Mouse (Mus musculus) thymus, postnatal 25 days (tissue): ENCODE measurements around the gene Ago3.

Source experiments
- DNase-seq: peaks from one replicate; pipeline ENCODE4 v3.0.0; 2022

Ago3 gene

DNA sequence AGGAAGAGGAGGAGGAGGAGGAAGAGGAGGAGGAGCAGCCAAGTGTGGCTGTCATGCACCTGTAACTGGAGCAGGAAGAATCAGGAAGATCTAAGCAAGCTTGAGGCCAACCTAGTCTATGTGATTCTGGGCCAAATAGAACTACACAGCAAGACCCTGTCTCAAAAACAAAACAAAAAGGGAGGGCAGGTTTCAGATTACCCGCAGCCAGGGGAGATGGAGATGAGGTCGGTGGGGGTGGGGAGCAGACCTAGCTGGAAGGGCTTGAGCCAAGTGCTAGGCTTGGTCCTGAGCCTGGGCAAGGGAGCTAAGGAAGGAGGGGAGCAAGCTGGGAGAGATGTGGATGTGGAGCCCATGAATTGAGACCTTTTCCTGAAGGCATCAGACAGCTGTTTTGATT, 122.5 kb downstream of the Ago3 start:
- DNase-seq, result no peak

DNA sequence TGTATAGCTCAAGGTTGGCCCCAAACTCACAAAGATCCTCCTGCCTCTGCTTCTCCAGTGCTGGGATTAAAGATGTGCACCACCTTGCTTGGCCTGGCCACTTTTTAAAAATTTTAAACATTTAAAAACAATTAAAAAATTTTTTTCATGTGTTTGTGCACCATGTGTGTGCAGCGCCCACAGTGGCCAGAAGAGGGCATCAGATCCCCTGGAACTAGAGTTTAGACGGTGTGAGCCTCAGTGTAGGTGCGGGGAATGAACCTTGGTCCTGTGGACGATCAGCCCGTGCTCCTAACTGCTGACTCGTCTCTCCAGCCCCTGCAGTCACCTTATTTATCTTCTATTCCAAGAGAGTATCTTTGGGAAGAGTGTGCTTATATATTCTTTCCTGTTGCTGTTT, 123.3 kb downstream of the Ago3 start:
- DNase-seq, result no peak

DNA sequence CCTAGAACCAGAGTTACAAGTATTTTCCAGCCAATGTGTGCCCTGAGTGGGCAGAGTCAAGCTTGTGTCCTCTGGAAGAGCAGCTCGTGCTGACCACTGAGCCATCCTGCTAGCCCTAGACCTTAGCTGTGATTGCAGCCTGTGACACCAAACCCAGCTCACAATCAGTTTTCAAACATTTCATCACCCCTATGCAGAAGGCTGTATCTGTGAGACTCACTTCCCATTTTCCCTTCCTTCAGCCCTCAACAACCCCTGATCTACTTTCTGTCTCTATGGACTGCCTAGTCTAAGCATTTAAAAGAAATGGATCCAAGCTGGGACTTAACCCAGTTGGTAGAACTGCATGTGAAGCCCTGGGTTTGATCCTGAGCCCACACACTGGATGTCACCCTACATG, 123.9 kb downstream of the Ago3 start:
- DNase-seq, result no peak

DNA sequence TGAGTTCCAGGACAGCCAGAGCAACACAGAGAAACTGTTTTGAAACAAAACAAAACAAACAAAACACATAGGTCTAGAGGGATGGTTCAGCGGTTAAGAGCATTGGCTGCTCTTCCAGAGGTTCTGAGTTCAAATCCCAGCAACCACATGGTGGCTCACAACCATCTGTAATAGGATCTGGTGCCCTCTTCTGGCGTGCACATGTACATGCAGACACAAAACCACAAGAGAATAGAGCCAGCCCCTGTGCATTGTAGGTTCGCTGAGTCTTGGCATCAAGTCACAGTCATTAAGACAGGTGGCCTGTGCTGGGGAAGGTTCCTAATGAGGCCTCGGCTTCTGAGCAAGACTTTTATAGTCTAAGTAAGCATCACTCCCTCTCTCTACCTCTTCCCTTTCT, 125.5 kb downstream of the Ago3 start:
- DNase-seq, result no peak

DNA sequence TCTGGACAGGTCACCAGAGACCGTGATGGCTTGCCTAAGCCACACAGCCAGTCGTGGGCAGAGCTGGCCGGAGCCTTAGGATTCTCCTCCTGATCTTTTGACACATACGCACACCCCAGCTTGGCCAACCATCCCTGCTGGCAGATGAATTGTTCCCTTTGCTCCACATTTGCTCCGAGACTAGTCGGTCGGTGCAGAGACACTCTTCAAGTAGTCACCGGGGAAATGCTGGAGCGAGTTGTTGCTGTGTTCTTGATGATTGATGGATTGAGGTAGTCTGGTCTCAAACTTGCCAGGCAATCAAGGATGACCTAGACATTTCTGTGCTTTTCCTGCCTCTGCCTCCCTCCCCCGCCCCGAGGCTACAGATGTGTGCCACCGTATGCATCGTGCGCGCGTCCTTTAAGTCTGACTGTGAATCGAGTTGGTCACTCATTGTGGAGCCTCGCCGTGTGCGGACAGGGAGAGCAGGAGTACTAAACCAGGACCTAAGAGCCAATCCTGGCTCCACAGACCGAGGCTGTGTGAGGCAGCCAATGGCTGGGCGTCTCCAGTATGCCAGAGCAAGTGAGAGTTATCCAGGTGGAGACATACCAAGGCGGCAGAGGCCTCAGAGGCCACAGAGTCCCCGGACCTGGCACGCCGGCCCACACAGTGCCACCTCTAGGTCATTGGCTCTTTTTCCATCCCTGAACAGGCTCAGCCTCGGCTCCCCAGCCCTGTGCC, 127.6 kb downstream of the Ago3 start:
- no peak for DNase-seq

DNA sequence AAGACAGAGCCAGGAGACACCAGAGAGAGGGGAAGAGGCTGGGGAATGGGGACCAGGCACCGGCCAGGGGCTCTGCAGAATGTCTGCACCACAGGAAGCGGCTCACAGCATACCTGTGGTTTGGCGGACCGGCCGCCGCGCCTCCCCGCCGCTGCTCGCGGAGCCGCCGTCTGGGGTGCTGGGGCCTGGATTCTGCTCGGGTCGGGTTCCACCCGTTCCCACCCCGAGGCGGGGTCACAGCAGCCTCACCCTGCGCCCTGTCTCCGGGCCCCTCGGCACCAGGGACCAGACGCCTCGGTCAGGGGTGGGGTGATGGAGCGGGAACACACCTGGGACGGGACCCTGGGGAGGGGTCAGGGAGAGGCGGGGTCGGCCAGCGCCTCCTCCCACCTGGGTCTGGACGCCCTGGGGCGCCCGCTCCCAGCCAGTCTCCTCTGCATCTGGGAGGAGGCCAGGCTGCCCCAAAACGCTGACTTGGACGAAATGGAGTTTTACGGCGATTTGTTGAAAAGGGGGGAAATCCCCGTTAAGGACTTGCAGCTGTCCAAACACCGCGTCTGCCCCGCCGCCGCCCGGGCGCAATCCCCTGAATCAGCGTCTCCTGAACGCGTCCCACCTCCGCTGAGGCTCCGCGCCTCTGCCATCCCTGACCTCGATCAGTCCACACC, 128.3 kb downstream of the Ago3 start:
- DNase-seq, result no peak

DNA sequence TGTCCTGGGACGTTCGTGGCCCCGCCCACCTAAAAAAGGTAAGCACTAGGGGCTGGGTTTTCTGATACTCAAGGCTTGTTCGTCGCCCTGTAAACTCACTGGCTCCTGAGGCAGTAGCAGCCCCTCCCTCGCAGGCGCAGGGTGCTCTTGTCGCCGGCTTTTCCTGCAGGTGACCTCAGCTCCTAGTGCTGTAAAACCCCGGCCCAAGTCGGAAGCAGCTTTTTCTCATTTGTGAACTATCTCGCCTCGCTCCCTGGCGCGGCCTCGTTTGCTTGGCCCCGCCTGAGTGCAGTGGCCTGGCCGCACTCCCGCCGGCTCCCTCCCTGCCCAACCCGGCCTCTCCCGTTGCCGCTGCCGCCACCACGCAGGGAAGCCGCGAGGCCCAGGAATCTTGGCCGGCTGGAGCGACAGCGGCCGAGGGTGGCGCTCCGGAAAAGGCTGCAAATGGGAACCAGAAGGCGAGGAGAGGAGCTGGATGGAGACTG, 132.7 kb downstream of the Ago3 start:
- DNase-seq, result peak; percentile 8

DNA sequence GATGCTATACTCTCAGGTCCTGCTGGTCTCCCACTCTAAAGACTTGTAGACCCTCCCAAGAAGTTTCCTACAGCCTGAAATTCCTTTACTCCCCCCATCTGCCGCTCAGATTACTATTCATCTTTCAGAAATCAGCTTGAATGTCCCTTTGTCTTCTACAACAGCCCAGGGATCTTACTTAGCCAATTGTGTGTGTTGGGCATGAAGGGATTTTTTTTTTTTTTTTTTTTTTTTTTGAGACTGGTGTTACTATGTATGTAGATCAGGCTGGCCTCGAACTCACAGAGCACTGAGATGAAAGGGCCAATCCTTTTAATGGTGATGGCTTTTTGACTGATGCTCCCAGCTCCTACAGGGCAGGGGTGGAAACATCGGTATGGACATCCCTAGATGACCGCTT, 133.4 kb downstream of the Ago3 start:
- no peak for DNase-seq

DNA sequence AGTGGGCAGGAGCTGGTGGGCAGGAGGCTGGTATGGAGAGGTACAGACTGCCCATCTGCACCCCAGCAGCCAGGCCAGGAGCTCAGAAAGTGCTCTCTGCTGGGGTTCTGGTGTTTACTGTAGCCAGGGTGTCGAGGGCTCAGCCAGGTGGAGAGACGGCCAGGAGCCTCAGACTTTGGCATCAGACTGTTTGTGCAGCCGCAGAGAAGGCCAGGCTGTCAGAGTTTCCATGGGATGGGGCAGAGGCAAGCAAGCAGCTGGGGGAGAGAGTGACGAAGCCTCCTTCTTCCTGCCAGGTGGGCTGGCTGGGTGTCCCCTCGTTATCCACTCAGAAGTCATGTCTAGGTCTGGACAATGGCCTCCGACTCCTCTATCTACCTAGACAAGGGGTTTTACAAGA, 134.2 kb downstream of the Ago3 start:
- DNase-seq, result no peak

DNA sequence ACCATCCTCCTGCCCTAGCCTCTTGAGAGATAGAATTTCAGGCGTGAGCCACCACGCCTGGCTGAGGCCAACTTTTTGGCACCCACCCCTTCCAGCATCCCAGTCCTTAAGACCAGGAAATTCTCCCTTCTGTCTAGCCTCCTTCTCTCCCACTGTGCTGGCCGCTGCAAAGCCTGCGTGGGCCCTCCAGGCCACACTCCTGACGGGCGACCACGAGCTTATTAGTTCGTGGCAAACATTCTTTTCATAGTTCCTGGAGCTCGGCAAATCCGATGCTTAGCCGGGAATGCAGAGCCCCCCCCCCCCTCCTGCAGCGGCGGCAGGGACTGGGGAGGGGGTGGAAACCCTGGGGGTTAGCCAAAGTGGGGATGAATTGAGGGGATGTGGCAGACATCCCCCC, 138.2 kb downstream of the Ago3 start:
- DNase-seq, result no peak

DNA sequence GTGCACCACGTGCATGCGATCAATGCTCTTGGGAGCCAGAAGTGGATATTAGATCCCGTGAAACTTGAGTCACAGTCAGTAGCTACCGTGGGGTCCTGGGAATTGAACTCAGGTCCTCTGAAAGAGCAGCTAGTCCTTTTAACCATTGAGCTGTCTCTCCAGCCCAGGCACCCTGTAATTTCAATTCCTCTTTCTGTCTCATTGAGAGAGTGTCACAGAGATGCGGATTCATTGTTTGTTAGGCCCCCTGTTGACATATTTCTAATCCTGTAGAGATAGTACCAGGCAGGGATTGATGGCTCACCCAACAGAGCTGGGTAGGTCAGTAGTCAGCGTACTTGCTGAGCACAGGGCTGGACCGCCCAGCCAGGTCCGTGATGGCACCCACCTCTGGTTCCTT, 139.0 kb downstream of the Ago3 start:
- DNase-seq, result no peak

DNA sequence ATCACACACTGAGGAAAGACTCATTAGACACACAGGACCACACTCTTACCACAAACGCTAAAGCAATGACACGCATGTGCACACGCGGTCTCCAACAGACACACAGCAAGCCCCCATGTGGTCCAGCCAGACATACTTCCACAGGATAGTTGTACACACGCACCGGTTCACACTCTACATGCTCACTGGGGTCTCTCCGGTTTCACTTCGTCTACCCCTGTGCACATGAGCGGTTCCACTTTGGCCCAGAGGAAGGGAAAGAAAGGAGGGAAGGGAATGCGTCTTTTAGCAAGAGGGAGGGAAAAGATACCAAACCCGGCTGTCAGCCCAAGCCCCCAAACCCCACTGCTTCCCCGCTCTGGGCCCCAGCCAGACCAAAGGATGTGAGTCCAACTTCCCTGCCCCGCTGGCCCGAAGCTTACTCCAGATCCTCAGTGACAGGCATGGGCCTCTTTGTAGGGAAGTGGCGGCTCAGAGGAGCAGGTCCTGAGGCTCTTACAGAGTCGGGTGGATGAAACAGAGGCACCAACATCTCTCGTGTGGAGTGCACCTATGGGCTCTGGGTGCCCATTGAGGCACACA, 141.2 kb downstream of the Ago3 start:
- DNase-seq, result no peak

DNA sequence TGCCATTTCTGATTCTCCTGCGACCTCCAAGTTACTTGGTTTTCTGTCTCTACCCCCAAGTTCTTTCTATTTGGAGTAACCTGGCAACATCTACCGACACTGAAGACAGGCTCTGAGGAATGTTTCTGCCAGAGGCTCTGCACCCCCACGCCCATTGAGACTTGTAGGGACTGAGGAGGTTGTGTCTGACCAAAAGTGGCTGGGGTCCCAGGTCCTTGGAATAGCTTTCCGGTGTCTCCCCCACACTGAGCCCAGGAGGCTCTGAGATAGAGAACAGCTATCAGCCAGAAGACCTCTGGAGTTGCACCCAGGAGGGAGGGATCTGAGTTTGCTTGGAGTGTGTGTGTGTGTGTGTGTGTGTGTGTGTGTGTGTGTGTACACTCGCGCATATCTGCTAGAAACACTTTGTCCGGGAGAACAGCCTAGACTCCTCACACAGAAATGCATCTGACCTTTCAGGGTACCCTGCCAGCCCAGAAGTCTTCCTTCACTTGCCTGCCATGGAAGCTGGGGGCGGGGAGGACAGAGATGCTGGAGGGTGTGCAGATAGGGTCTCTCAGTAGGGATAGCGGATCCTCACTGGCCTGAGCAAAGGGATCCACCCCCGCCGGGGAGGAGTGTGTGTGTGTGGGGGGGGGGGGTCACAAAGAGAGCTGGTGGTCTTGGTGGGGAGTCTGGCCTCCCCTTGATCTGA, 141.9 kb downstream of the Ago3 start:
- DNase-seq, result no peak

DNA sequence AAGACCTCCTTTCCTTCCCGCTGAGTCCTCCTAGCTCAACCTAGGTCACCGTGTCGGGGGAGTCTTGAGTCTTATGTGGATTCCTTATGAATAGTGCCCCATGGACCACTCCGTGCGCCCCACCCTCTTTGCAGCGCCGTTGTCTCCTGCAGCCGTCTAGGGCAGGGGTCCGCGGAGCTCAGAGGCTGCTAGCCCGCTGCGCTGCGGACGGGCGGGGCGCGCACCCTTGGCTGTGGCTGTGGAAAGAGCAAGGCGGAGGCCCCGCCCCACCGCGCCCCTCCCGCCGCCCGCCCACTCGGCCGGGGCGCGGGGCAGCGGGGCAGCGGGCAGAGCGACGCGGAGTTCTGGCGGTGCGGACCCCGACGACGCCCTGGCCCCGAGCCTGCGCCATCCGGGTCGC, 142.9 kb downstream of the Ago3 start, which contains the start of gene Col8a2:
TSS of gene Col8a2 (plus strand) at position 302 of the 400 bp plus-strand sequence.
- no peak for DNase-seq

DNA sequence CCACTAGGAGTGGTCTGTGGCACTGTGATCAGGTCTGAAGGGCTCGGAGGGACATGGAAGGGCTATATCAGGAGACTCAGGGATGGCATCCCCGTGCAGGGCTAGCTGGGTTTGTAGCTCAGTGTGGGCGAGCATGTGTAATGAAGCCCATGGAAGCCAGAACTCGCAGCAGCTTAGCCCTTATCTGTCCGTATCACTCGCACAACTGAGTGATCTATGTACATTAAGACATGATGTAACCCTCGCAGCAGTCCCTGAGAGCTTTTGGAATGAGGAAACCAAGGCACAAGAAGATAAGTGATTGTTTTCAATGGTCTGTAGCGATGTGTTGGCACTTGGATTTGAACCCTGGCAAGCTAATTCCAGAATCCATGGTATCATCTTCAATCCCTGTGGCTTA, 145.8 kb downstream of the Ago3 start:
- DNase-seq, result no peak

DNA sequence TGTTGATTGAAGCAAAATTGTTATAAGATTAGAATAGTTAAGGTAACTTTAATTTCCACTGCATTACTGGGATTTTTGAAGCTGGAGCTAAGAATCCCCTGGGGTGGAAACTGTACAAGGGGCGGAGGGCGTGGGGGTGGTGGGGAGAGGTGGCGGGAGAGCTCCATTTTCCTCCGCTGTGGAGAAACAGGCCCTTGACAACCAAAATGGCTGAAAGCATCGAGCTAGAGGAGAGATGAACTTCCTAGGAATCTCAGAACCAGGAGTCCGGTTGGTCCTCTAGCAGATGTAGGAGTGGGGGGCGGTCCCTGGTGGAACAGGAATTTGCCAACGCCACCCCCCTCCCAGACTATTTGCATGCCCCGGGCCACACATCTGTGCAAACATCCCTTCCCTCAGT, 147.7 kb downstream of the Ago3 start:
- DNase-seq, result no peak
